Mouse (Mus musculus): ENCODE results near the gene Sema4b. TPM values are rescaled to one million over a fixed set of nuclear protein-coding genes. Genes with fewer than 3 reads are reported as not detected.
A peak's percentile ranks its signal among the peaks of the same experiment; 100 is the strongest.

Gene Sema4b
- polyA plus RNA-seq, 1 experiment from 2014 or later: 21.1 TPM

DNA sequence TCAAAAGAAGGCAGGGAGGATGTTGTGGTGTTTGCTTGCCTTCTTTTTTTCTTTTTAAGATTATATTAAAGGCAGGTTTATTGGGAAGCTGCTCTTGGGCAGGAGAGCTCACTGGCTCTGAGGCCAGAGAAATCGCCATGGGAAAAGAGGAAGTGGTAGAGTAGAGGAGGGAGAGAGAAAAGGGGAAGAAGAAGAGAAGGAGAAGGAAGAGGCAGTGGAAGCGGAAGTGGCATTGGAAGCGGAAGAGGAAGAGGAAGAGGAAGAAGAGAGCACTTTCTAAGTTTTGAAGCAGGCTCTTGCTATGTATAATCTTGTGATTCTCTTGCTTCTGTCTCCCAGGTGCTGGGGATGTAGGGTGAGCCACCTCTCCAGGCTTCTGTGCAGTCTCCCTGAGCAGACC lies 32.0 kb upstream of the Sema4b start:
- 87% methylated on average over 3 of the region's 3 CpGs for WGBS
- Histone ChIP-seq H3K9me3 (ENCODE audit: control insufficient read depth, low read length) (no peaks in the 10 kb centered on the region), H3K27ac (ENCODE audit: low read depth, low read length) (no peak overlapping the region), H3K27me3 (replicated peaks; ENCODE audit: control insufficient read depth, insufficient read depth, low read length) (no peaks in the 10 kb centered on the region), H3K4me1 (ENCODE audit: control insufficient read depth, insufficient read depth, low read depth, low read length) (no peaks in the 10 kb centered on the region), H3K4me3 (ENCODE audit: low read length) (no peak overlapping the region), H3K4me2 (ENCODE audit: low read length) (no peak overlapping the region), H3K36me3 (ENCODE audit: control insufficient read depth, insufficient read depth, low read length) (no peaks in the 10 kb centered on the region), H3K9ac (ENCODE audit: low read depth, low read length) (no peak overlapping the region)
- ATAC-seq: no peak

DNA sequence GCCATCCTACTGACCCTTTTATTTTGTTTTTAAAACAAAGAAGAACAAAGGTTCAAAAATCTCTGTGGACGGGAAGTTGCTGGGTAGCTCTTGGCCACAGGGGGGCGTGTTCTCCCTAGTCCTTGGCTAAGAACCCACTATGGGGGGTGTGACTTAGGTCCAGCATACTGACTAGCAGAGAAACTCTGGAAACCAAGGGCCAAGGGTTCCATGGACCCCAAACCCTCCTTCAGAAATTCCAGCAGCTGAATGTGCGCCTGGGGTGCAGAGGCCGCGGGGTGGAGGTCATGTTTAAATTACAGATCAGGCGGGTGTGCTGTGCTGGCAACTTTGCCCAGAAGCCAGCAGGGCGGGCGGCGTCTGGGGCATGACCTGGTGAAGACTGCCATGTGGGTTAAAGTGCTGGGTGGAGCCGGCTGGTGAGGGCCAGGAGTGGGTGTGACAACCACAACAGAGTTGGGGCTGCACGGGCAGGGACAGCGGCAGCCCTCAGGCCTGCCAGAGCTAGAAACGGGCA lies 29.9 kb upstream of the Sema4b start:
- no peak for ATAC-seq

GRCm38 (mm10) chr7:80158496-80159268 lies 28.0 kb upstream of the Sema4b start:
- no peak overlapping the region for H3K27ac ChIP-seq (ENCODE audit: low read depth, low read length)
- no peak overlapping the region for H3K9ac ChIP-seq (ENCODE audit: low read depth, low read length)
- 93% methylated on average over 8 of the region's 8 CpGs for WGBS
- H3K27me3 ChIP-seq (replicated peaks; ENCODE audit: control insufficient read depth, insufficient read depth, low read length): no peaks in the 10 kb centered on the region
- H3K4me2 ChIP-seq (ENCODE audit: low read length): no peak overlapping the region
- no peaks in the 10 kb centered on the region for H3K36me3 ChIP-seq (ENCODE audit: control insufficient read depth, insufficient read depth, low read length)
- H3K9me3 ChIP-seq (ENCODE audit: control insufficient read depth, low read length): no peaks in the 10 kb centered on the region
- no peak for ATAC-seq
- no peaks in the 10 kb centered on the region for H3K4me1 ChIP-seq (ENCODE audit: control insufficient read depth, insufficient read depth, low read depth, low read length)
- no peak overlapping the region for H3K4me3 ChIP-seq (ENCODE audit: low read length)

More for the DNA sequence above, 29.9 kb upstream of the Sema4b start:
- Histone ChIP-seq H3K4me2 (ENCODE audit: low read length) (no peak overlapping the region), H3K27me3 (replicated peaks; ENCODE audit: control insufficient read depth, insufficient read depth, low read length) (no peaks in the 10 kb centered on the region), H3K4me1 (ENCODE audit: control insufficient read depth, insufficient read depth, low read depth, low read length) (no peaks in the 10 kb centered on the region), H3K27ac (ENCODE audit: low read depth, low read length) (no peak overlapping the region), H3K36me3 (ENCODE audit: control insufficient read depth, insufficient read depth, low read length) (no peaks in the 10 kb centered on the region), H3K9ac (ENCODE audit: low read depth, low read length) (no peak overlapping the region), H3K4me3 (ENCODE audit: low read length) (no peak overlapping the region), H3K9me3 (ENCODE audit: control insufficient read depth, low read length) (no peaks in the 10 kb centered on the region)
- 50% methylated on average over 13 of the region's 13 CpGs for WGBS

GRCm38 (mm10) chr7:80160293-80160944 lies 26.2 kb upstream of the Sema4b start:
- Histone ChIP-seq H3K4me3 (ENCODE audit: low read length) (no peak overlapping the region), H3K27ac (ENCODE audit: low read depth, low read length) (no peak overlapping the region), H3K36me3 (ENCODE audit: control insufficient read depth, insufficient read depth, low read length) (no peaks in the 10 kb centered on the region), H3K27me3 (replicated peaks; ENCODE audit: control insufficient read depth, insufficient read depth, low read length) (peaks cover 2% of the 10 kb centered on the region; the same call in 1 of the 2 replicates), H3K9ac (ENCODE audit: low read depth, low read length) (no peak overlapping the region), H3K4me2 (ENCODE audit: low read length) (no peak overlapping the region), H3K4me1 (ENCODE audit: control insufficient read depth, insufficient read depth, low read depth, low read length) (no peaks in the 10 kb centered on the region), H3K9me3 (ENCODE audit: control insufficient read depth, low read length) (no peaks in the 10 kb centered on the region)
- ATAC-seq: no peak
- 64% methylated on average over 7 of the region's 7 CpGs for WGBS

- H3K9me3 ChIP-seq (ENCODE audit: control insufficient read depth, low read length): no peaks in the 10 kb centered on the region
- ATAC-seq: no peak
- 66% methylated on average over 8 of the region's 8 CpGs for WGBS
- no peak overlapping the region for H3K4me3 ChIP-seq (ENCODE audit: low read length)
- no peak overlapping the region for H3K9ac ChIP-seq (ENCODE audit: low read depth, low read length)
- peaks cover 2% of the 10 kb centered on the region; the same call in 1 of the 2 replicates for H3K27me3 ChIP-seq (replicated peaks; ENCODE audit: control insufficient read depth, insufficient read depth, low read length)
- H3K36me3 ChIP-seq (ENCODE audit: control insufficient read depth, insufficient read depth, low read length): no peaks in the 10 kb centered on the region
- no peak overlapping the region for H3K27ac ChIP-seq (ENCODE audit: low read depth, low read length)
- H3K4me1 ChIP-seq (ENCODE audit: control insufficient read depth, insufficient read depth, low read depth, low read length): no peaks in the 10 kb centered on the region
- no peak overlapping the region for H3K4me2 ChIP-seq (ENCODE audit: low read length)
Measured at GRCm38 (mm10) chr7:80160945-80161306, 25.7 kb upstream of the Sema4b start.

DNA sequence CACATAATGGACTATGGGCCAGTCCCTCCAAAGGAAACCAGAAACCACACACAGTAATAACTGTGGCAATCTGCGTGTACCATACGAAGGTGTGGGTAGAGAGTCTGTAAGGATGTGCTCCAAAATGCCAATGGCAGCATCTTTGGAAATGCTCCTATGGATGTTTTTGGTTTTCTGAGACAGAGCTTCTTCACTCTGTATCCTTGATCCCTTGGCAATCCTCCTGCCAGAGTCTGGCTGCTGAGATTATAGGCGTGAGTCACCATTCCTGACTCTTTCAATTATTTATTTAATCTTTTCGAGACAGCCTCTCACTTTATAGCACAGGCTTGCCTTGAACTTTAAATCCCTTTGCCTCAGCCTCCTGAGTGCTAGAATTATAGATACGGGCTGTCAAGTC lies 21.2 kb upstream of the Sema4b start:
- no peak overlapping the region for H3K4me3 ChIP-seq (ENCODE audit: low read length)
- WGBS: 89% methylated on average over 5 of the region's 5 CpGs
- H3K27ac ChIP-seq (ENCODE audit: low read depth, low read length): no peak overlapping the region
- H3K27me3 ChIP-seq (replicated peaks; ENCODE audit: control insufficient read depth, insufficient read depth, low read length): peaks cover 2% of the 10 kb centered on the region; the same call in 1 of the 2 replicates
- no peaks in the 10 kb centered on the region for H3K9me3 ChIP-seq (ENCODE audit: control insufficient read depth, low read length)
- no peak overlapping the region for H3K9ac ChIP-seq (ENCODE audit: low read depth, low read length)
- H3K4me2 ChIP-seq (ENCODE audit: low read length): no peak overlapping the region
- no peaks in the 10 kb centered on the region for H3K36me3 ChIP-seq (ENCODE audit: control insufficient read depth, insufficient read depth, low read length)
- no peak for ATAC-seq
- H3K4me1 ChIP-seq (ENCODE audit: control insufficient read depth, insufficient read depth, low read depth, low read length): no peaks in the 10 kb centered on the region

DNA sequence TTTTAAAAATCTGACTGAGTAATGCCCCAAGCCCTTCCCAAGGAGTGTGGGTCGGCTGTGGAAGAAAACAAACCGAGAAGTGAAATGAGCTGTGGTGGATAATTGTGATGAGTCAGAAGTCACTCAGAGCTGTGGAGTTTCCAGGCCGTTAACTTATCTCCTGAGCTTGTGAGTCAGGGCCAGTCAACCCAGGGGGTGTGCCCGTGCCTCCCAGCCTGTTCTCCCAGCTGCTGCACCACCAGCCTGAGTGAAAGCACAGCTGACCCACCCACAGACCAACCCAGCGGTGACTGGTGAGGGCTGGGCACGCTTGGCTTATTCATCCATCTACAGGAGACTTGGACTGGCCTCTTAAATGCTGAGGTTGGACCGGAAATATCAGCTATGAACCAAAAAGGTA lies 19.9 kb upstream of the Sema4b start:
- H3K27me3 ChIP-seq (replicated peaks; ENCODE audit: control insufficient read depth, insufficient read depth, low read length): peaks cover 2% of the 10 kb centered on the region; the same call in 1 of the 2 replicates
- no peaks in the 10 kb centered on the region for H3K36me3 ChIP-seq (ENCODE audit: control insufficient read depth, insufficient read depth, low read length)
- H3K9ac ChIP-seq (ENCODE audit: low read depth, low read length): no peak overlapping the region
- H3K4me3 ChIP-seq (ENCODE audit: low read length): no peak overlapping the region
- no peak overlapping the region for H3K27ac ChIP-seq (ENCODE audit: low read depth, low read length)
- ATAC-seq: no peak
- H3K4me2 ChIP-seq (ENCODE audit: low read length): no peak overlapping the region
- H3K4me1 ChIP-seq (ENCODE audit: control insufficient read depth, insufficient read depth, low read depth, low read length): peaks cover 9% of the 10 kb centered on the region
- H3K9me3 ChIP-seq (ENCODE audit: control insufficient read depth, low read length): no peaks in the 10 kb centered on the region
- 59% methylated on average over 7 of the region's 7 CpGs for WGBS

DNA sequence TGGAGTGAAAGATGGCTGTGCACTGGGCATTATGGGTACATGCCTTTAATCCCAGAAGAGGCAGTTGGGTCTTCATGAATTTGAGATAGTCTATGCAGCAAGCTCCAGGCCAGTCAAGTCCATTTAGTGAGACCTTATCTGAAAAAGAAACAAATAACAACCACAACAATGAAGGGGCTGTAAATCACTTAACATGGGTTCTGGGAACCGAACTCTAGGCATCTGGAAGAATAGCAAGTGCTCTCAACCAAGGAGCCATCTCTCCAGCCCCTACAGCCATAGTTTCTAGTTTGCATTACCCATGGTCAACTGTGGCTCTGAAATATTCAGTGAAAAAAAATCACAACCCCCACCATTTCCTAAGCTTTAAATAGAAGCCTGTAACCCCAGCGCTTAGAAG lies 16.8 kb upstream of the Sema4b start:
- Histone ChIP-seq H3K27ac (ENCODE audit: low read depth, low read length) (no peak overlapping the region), H3K4me1 (ENCODE audit: control insufficient read depth, insufficient read depth, low read depth, low read length) (peaks cover 11% of the 10 kb centered on the region), H3K4me3 (ENCODE audit: low read length) (no peak overlapping the region), H3K36me3 (ENCODE audit: control insufficient read depth, insufficient read depth, low read length) (no peaks in the 10 kb centered on the region), H3K27me3 (replicated peaks; ENCODE audit: control insufficient read depth, insufficient read depth, low read length) (no peaks in the 10 kb centered on the region), H3K4me2 (ENCODE audit: low read length) (no peak overlapping the region), H3K9me3 (ENCODE audit: control insufficient read depth, low read length) (no peaks in the 10 kb centered on the region), H3K9ac (ENCODE audit: low read depth, low read length) (no peak overlapping the region)
- no peak for ATAC-seq
- WGBS: 87% methylated on average over 2 of the region's 2 CpGs

DNA sequence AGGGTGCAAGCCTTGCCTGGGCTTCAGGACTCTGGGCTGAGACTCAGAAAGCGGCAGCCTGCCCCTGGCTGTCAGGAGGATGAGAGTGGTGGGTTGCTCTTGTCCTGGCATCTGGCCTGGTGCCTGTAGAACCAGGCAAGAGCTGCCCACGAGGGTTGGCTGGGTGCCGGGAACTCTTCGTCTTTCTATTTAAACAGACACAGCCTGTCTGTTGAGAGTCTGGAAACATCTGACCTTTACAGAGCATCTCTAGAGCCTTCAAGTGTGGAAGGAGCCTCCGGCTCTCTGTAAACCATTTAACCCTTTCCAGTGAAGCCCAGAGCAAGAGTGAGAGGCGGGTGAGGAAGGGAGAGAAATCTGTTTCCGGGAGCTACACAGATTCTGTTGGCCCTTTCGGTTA lies 15.3 kb upstream of the Sema4b start:
- ATAC-seq: peak; percentile 93
- no peaks in the 10 kb centered on the region for H3K27me3 ChIP-seq (replicated peaks; ENCODE audit: control insufficient read depth, insufficient read depth, low read length)
- peak overlapping the region; percentile 54; the same call in 1 of the 2 replicates for H3K27ac ChIP-seq (ENCODE audit: low read depth, low read length)
- no peak overlapping the region for H3K4me3 ChIP-seq (ENCODE audit: low read length)
- no peaks in the 10 kb centered on the region for H3K36me3 ChIP-seq (ENCODE audit: control insufficient read depth, insufficient read depth, low read length)
- H3K9ac ChIP-seq (ENCODE audit: low read depth, low read length): peak overlapping the region; percentile 45
- H3K4me2 ChIP-seq (ENCODE audit: low read length): 0 out of 2 replicates have a peak overlapping the region, but pooled peaks have one; percentile 15
- WGBS: 43% methylated on average over 8 of the region's 8 CpGs
- H3K9me3 ChIP-seq (ENCODE audit: control insufficient read depth, low read length): no peaks in the 10 kb centered on the region
- peaks cover 11% of the 10 kb centered on the region for H3K4me1 ChIP-seq (ENCODE audit: control insufficient read depth, insufficient read depth, low read depth, low read length)

Data from hindbrain, embryonic 16.5 days (tissue).